Mouse (Mus musculus): ENCODE results near the gene Hist1h3e. TPM values are rescaled to one million over a fixed set of nuclear protein-coding genes. Genes with fewer than 3 reads are reported as not detected.
"Not testable (repeated sequence)": the region's sequence is repeated elsewhere in the genome, so short reads cannot be mapped to it uniquely, and the experiment has no call there.

Gene Hist1h3e
- 10 to 100 TPM; 49.0 to 79.9 TPM for total RNA-seq (2021)
- long read RNA-seq, experiment 1, result 0 reads
- long read RNA-seq, experiment 2, result 0 reads

- intact Hi-C loops (cut with DNase I), result not testable (repeated sequence)
- DNase-seq, result peak; percentile 89 to 94
Measured at GRCm38 (mm10) chr13:23561883-23562659, at the start of gene Hist1h3e. Hist1h3e (minus strand) TSS chr13:23562369.

GRCm38 (mm10) chr13:23611638-23612037 is 49.5 kb upstream of the Hist1h3e start:
- no peak for DNase-seq
- intact Hi-C loops (cut with DNase I), result no loop called here

GRCm38 (mm10) chr13:23610393-23610792 is 48.2 kb upstream of the Hist1h3e start:
- intact Hi-C loops (cut with DNase I), result no loop called here
- DNase-seq, result no peak

DNA sequence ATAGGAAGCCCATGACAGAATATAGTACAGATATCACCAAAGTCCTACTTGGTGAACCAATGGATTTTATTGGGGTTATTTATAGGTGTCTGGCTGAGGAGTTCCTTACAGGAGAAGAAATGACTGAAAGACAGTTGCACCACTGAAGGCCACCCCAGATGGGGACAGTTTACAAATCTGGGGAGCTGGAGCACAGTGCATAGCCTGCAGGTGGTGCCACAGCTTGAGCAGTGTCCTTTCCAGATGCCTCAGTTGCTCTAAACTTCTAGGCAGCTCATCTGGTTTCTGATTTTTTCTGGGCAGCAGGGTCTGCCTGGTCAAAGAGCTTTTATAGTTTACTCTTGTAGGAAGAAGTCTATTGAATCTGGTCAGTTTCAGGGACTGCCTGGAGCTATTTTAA is 47.7 kb upstream of the Hist1h3e start:
- no peak for DNase-seq
- intact Hi-C loops (cut with DNase I), result no loop called here

- intact Hi-C loops (cut with DNase I), result no loop called here
- no peak for DNase-seq
Measured at GRCm38 (mm10) chr13:23609209-23609608, 47.0 kb upstream of the Hist1h3e start.

- intact Hi-C loops (cut with DNase I), result no loop called here
- DNase-seq, result no peak
Measured at GRCm38 (mm10) chr13:23605052-23605451, 42.9 kb upstream of the Hist1h3e start.

GRCm38 (mm10) chr13:23604452-23604851 is 42.3 kb upstream of the Hist1h3e start:
- DNase-seq, result no peak
- intact Hi-C loops (cut with DNase I), result no loop called here

DNA sequence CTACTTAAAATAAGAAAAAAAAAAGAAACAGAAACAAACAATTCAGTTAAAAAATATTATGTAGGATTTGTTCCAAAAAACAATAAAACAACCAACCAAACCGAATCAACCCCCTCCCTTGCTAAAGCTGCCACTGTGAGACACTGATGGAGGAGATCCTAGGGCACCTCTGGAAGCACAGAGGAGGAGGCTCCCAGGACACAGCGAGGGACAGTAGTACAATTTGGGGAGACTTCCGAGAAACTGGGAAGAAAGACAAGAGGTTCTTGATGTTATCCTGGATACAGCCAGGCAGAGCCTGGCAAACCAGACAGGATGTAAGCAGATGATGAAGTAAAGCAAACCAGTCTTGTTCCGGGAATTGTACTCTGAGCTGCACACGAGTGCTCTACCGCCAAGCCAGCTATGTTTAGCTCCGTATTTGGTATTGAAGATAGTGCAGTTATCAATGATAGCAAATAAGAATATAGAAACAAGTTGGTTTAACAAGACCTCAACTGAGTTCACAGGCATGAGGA is 41.1 kb upstream of the Hist1h3e start:
- intact Hi-C loops (cut with DNase I), result no loop called here
- no peak for DNase-seq

GRCm38 (mm10) chr13:23597957-23598356 is 35.8 kb upstream of the Hist1h3e start:
- DNase-seq, result peak; percentile 82 to 87
- intact Hi-C loops (cut with DNase I), result loop anchor here (2.0 to 10.0 kb wide), 2 partner anchors 167 to 1553 kb away; partner anchors contain the start of genes Hist1h2ag, Hist1h2bj and Hist1h4i

GRCm38 (mm10) chr13:23595622-23596372 is 33.6 kb upstream of the Hist1h3e start:
- intact Hi-C loops (cut with DNase I), result loop anchor here (10.0 kb wide), 1 partner anchor 1551 kb away; the partner anchor contains the start of genes Hist1h2ag, Hist1h2bj and Hist1h4i
- no peak for DNase-seq

GRCm38 (mm10) chr13:23595185-23595584 is 33.0 kb upstream of the Hist1h3e start:
- intact Hi-C loops (cut with DNase I), result loop anchor here (10.0 kb wide), 1 partner anchor 1550 kb away; the partner anchor contains the start of genes Hist1h2ag, Hist1h2bj and Hist1h4i

GRCm38 (mm10) chr13:23593051-23593770 is 31.0 kb upstream of the Hist1h3e start:
- no peak for DNase-seq
- intact Hi-C loops (cut with DNase I), result loop anchor here (10.0 kb wide), 1 partner anchor 1548 kb away; the partner anchor contains the start of genes Hist1h2ag, Hist1h2bj and Hist1h4i

More at GRCm38 (mm10) chr13:23595185-23595584, 33.0 kb upstream of the Hist1h3e start:
- no peak for DNase-seq

DNA sequence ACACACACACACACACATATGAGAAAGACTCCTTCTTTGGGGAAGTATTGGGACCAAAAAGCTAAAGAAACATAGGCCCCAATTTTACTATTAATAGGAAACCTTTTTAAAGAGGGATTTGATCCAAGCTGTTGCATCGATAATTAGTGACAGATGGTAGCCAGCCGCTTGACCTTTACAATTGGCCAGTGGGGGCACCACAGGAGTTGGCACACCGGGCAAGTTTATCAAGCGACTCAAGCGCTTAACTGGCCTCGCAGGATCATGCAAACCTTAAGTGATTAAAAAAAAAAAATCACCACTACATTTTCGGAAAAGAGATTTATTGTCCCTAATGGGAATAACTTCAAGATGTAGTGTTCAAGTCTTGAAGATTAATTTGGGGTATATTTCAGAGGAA is 30.4 kb upstream of the Hist1h3e start:
- intact Hi-C loops (cut with DNase I), result loop anchor here (10.0 kb wide), 1 partner anchor 1548 kb away; the partner anchor contains the start of genes Hist1h2ag, Hist1h2bj and Hist1h4i
- DNase-seq, result no peak

DNA sequence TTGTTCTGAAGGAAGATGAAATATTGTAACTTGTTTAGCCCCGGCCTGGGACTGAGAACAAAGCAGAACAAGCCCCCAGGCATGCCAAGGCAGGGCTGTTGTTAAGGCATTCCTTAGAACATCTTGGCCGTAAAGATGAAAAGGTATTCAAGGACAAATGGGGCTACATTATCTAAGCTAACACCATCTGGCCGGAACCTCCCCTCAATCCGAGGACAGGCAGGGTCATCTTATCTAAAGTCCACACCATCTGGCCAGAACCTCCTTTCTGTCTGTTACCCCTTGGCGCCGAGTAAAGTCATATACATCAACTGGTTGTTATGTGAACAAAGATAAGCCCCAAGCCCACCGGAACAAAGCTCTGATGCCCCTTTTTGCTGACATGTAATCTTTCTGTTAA is 29.7 kb upstream of the Hist1h3e start:
- intact Hi-C loops (cut with DNase I), result loop anchor here (10.0 kb wide), 1 partner anchor 1547 kb away; the partner anchor contains the start of genes Hist1h2ag, Hist1h2bj and Hist1h4i
- DNase-seq, result not testable (repeated sequence)

GRCm38 (mm10) chr13:23591206-23591605 is 29.0 kb upstream of the Hist1h3e start:
- no peak for DNase-seq
- intact Hi-C loops (cut with DNase I), result loop anchor here (10.0 kb wide), 1 partner anchor 1546 kb away; the partner anchor contains the start of genes Hist1h2ag, Hist1h2bj and Hist1h4i

DNA sequence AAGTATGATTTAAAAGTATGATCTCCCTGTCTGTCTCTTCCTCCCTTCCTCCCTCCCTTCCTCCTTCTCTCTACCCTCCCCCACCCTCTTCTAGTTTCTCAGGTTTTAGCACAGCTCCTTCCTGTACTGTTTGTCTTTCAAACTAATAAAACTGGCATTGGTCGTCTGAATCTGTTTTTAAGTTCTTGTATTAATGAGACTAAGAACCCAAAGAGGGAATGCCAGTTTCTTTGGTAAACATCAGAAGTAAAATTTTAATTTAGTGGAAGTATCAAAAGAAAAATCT is 24.7 kb upstream of the Hist1h3e start:
- DNase-seq, result no peak
- intact Hi-C loops (cut with DNase I), result loop anchor here (5.0 to 10.0 kb wide), 2 partner anchors 35 to 1832 kb away; partner anchors contain the start of genes Hist1h1e, Hist1h2ak, Hist1h2be and Hist1h2bn

DNA sequence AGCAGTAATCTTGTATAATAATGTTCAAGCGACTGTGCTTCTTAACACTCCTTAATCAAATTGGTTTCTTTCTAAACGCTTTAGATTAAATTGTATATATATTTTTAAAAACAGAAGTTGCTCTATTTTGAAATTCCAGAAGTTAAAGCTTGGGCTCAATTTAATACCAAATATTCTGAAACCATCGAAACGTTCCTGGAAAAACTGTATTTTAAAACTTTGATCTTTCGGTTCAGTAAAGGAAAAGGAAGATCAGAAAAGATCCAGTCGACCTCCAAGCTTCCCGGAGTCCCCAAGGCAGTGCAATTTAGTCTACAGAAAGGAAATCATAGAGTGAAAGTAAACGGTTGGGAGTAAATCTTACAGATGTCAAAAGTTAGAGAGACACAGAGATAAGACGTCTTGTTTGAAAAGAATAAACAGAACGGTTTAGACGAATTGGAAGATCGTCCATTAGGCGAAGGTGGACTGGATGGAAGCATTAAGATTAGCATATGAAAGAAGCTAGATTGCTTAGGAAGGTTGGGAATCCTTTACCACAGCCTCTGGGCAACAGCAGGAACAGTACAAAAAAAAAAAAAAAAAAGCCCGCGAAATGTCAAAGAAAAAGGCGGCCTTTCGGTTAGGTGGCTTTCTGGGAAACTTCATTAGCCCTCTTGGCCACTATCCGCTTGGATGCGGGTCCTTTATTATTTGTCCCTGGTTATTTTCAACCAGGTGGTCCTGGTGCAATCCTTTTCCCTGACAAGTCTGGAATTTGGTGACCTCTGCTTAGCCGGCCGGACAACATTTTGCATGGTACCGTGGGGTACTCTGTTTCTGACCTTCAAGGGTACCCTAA is 24.1 kb upstream of the Hist1h3e start:
- intact Hi-C loops (cut with DNase I), result loop anchor here (5.0 to 10.0 kb wide), 2 partner anchors 36 to 1832 kb away; partner anchors contain the start of genes Hist1h1e, Hist1h2ak, Hist1h2be and Hist1h2bn
- no peak for DNase-seq

GRCm38 (mm10) chr13:23585442-23586098 is 23.4 kb upstream of the Hist1h3e start:
- DNase-seq, result peak; percentile 62 to 67
- intact Hi-C loops (cut with DNase I), result loop anchor here (5.0 to 10.0 kb wide), 2 partner anchors 37 to 1831 kb away; partner anchors contain the start of genes Hist1h1e, Hist1h2ak, Hist1h2be and Hist1h2bn

Data from heart, postnatal 14 days (tissue).